Mouse (Mus musculus): ENCODE results near the gene Vmn1r218.
A peak's percentile ranks its signal among the peaks of the same experiment; 100 is the strongest.
"Not testable (repeated sequence)": the region's sequence is repeated elsewhere in the genome, so short reads cannot be mapped to it uniquely, and the experiment has no call there.

Gene Vmn1r218

GRCm38 (mm10) chr13:23133099-23133498 is at the start of gene Vmn1r218:
TSS of gene Vmn1r218 (plus strand) at chr13:23133155.
- DNase-seq (ENCODE audit: extremely low spot score): no peak

DNA sequence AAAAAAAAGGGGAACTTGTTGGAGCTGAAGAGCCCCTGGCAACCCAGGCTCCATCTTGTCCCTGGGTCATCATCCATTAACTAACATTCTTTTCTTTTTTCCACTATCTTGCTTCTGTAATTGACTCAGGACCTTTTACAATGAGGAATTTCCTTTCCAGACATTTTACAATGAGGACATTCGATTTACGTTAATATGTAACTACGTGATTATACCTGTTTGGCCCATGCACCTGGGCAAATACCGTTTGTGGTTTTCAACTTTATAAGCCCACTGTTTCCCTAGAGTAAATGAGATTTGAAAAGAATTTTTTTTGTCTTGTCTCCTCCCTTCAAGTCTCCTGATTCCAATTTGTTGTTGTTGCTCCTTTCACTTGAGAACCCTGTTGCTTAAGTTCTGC is 38.6 kb upstream of the Vmn1r218 start:
- DNase-seq (ENCODE audit: extremely low spot score): no peak

DNA sequence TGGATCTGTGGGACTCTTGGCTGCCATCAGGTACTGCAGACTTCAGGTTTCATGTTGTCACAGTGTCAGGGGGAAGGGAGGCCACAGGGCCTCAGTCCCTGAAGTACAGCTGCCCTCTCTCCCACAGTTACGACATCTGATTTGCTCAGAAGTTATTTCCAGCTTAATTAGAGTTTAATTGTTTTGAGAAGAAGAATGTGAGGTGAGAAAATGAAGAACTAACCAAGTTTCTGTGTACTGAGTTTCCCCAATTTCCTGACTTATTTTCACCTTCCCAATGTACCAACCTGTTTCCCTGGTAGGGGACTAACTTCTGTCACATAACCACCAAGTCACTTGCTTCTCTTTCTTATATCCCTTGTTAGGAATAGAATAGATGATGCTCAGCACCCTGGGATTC is 14.8 kb upstream of the Vmn1r218 start, which contains the start of gene Vmn1r217:
TSS of gene Vmn1r217 (minus strand) at position 101 of the 400 bp plus-strand sequence.
- DNase-seq (ENCODE audit: extremely low spot score): not testable (repeated sequence)

DNA sequence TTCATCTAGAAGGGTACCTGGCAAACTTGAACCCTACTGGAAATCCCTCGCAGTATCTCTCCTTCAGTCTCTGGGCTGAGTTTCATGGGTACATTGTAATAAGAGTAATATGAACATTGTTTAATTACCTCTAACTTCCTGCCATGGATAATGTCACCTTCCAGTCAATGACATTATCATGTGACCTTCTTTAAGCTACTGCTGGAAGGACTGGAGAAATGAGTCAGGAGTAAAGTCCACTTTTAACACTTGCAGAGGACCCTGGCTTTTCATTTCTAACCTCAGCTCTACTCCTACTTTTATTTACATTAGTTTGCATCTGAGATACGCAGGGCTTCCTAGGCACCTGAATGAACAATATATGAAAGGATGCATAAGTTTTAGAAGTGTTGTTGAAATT is 12.3 kb upstream of the Vmn1r218 start:
- DNase-seq (ENCODE audit: extremely low spot score): no peak

GRCm38 (mm10) chr13:23133501-23133900 is 546 bp downstream of the Vmn1r218 start:
- no peak for DNase-seq (ENCODE audit: extremely low spot score)

GRCm38 (mm10) chr13:23138880-23139279 is 5.9 kb downstream of the Vmn1r218 start:
- DNase-seq (ENCODE audit: extremely low spot score): no peak

DNA sequence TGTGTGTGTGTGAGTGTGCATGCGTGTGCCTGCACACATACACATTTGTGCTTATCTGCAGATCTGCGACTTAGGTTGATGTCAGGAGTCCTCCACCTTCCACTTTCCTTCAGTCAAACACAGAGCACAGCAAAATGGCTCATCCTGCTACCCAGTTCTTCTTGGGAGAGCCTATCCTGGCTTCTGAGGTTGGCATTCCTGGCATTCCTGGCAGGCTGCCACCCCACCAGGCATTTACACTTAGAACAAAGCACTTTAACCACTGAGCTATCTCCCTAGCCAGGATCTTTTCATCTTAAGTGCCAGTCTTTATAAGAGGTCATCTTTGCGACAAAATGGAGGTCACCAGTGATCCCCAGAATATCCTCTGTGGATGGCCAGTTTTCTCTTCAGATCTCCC is 24.9 kb downstream of the Vmn1r218 start:
- DNase-seq (ENCODE audit: extremely low spot score): peak; percentile 2

DNA sequence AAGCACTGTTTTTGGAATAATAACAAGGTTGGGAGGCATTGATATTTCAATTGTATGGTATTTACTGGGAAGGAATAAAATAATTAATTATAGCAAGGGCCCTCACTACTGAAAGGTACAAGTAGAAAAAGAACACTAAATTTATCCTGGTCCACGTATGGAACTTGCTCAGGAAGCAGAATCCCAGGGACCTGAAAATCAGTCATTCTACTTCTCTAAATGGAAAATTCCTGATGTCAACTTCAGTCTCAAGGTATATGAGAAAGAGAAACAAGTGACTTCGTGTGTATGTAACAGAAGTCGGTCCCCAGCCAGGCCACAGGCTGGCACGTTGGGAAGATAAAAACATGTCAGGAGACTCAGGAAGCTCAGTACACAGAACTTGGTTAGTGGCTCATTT is 26.1 kb downstream of the Vmn1r218 start, which contains the start of gene Vmn1r219:
TSS of gene Vmn1r219 (plus strand) at position 301 of the 400 bp plus-strand sequence.
- DNase-seq (ENCODE audit: extremely low spot score): no peak

- DNase-seq (ENCODE audit: extremely low spot score): not testable (repeated sequence)
These were observed 33.5 kb downstream of the Vmn1r218 start for GRCm38 (mm10) chr13:23166471-23166870.

DNA sequence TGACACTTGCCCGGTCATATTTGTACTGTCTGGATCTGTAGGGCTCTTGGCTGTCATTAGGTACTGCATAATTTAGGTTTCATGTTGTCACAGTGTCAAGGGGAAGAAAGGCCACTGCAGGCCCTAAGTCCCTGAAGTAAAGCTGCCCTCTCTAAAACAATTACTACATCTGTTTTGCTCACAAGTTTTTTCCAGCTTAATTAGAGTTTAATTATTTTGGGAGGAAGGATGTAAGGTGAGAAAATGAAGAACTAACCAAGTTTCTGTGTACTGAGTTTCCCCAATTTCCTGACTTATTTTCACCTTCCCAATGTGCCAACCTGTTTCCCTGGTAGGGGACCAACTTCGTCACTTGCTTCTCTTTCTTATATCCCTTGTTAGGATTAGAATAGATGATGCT is 54.9 kb downstream of the Vmn1r218 start, which contains the start of gene Vmn1r220:
TSS of gene Vmn1r220 (minus strand) at position 101 of the 400 bp plus-strand sequence.
- no peak for DNase-seq (ENCODE audit: extremely low spot score)

Data from embryo, embryonic 9.5 days (tissue).